Mouse (Mus musculus) liver, postnatal 0 days (tissue): ENCODE measurements at regions not wholly inside any gene's neighbourhood (a gene's known extent, or its start where the extent isn't known, plus 50 kb on each side); places are given as distances from the start of the nearest gene placed in this dataset.

Experiments used
- ATAC-seq: fragments of 200-750 bp; cut with Nextera tagmentation; 2 replicates; pipeline ENCODE4 v1.8.0; 2017; ENCODE audit warnings: mild to moderate bottlenecking, moderate library complexity
- DNase-seq: peaks from one replicate; pipeline ENCODE4 v3.0.0-alpha.2; 2016
- H3K27ac ChIP-seq: fragments of 300-500 bp; sonication (generic); 2 replicates; pipeline ENCODE4 v1.5.1; 2014; ENCODE audit warnings: antibody characterized with exemption, moderate library complexity, mild to moderate bottlenecking, low read depth
- H3K27me3 ChIP-seq: fragments of 300-500 bp; sonication (generic); 2 replicates; pipeline ENCODE4 v1.6.1; 2014; ENCODE audit warnings: low read length, control low read depth, mixed read lengths; ENCODE audit not compliant: insufficient read depth
- H3K36me3 ChIP-seq: fragments of 300-500 bp; sonication (generic); replicated peaks from 2 replicates; pipeline ENCODE4 v1.6.1; 2014; ENCODE audit warnings: mild to moderate bottlenecking, control low read depth, low read length, moderate library complexity, mixed read lengths; ENCODE audit not compliant: insufficient read depth
- H3K4me1 ChIP-seq: fragments of 300-500 bp; sonication (generic); 2 replicates; pipeline ENCODE4 v1.6.1; 2014; ENCODE audit warnings: antibody characterized with exemption, mild to moderate bottlenecking, control low read depth; ENCODE audit not compliant: insufficient read depth
- H3K4me2 ChIP-seq: fragments of 300-500 bp; sonication (generic); 2 replicates; pipeline ENCODE4 v1.6.1; 2014; ENCODE audit warnings: low read depth, mild to moderate bottlenecking, low read length, moderate library complexity, mixed read lengths
- H3K4me3 ChIP-seq: fragments of 300-500 bp; sonication (generic); 2 replicates; pipeline ENCODE4 v1.5.1; 2014; ENCODE audit warnings: low read depth, low read length
- H3K9ac ChIP-seq: fragments of 300-500 bp; sonication (generic); replicated peaks from 2 replicates; pipeline ENCODE4 v1.6.1; 2014; ENCODE audit warnings: mild to moderate bottlenecking, moderate library complexity
- H3K9me3 ChIP-seq: fragments of 300-500 bp; sonication (generic); 2 replicates; pipeline ENCODE4 v1.6.1; 2016; ENCODE audit warnings: mild to moderate bottlenecking, control low read depth, low read length, mixed read lengths
- CTCF ChIP-seq: sonication (generic); IDR thresholded peaks from 2 replicates; pipeline ENCODE4 v1.5.1; 2016; ENCODE audit warnings: antibody characterized with exemption, low read depth
- EP300 ChIP-seq: IDR thresholded peaks from 2 replicates; pipeline ENCODE4 v1.6.1; 2016; ENCODE audit warnings: antibody characterized with exemption, low read depth, mild to moderate bottlenecking
- WGBS: fragments of 180-500 bp; shearing (Covaris S2); extraction: QIAGEN DNeasy Blood & Tissue Kit; methylation state at CpG from one replicate; pipeline ENCODE4 v1.1.7; 2014; ENCODE audit not compliant: insufficient replicate concordance; 5-methylcytosine and 5-hydroxymethylcytosine counted together

- no peak for ATAC-seq
- Histone ChIP-seq H3K9ac (no peak overlapping the region), H3K4me3 (no peak overlapping the region), H3K36me3 (no peaks in the 10 kb centered on the region), H3K9me3 (no peaks in the 10 kb centered on the region), H3K27me3 (no peaks in the 10 kb centered on the region), H3K27ac (no peak overlapping the region), H3K4me2 (no peak overlapping the region), H3K4me1 (no peaks in the 10 kb centered on the region)
- TF ChIP-seq EP300: no peak
- TF ChIP-seq CTCF: no peak
- 72% methylated on average over 8 of the region's 8 CpGs for WGBS
- no peak for DNase-seq
These were observed 281.5 kb upstream of the Hs6st1 start for GRCm38 (mm10) chr1:35786668-35787213.

GRCm38 (mm10) chr1:35797064-35797463 is 271.1 kb upstream of the Hs6st1 start:
- Histone ChIP-seq H3K4me3 (no peak overlapping the region), H3K36me3 (no peaks in the 10 kb centered on the region), H3K27me3 (no peaks in the 10 kb centered on the region), H3K9ac (no peak overlapping the region), H3K4me1 (no peaks in the 10 kb centered on the region), H3K27ac (no peak overlapping the region), H3K4me2 (no peak overlapping the region), H3K9me3 (no peaks in the 10 kb centered on the region)
- no peak for DNase-seq
- ATAC-seq: no peak
- 54% methylated on average over 2 of the region's 2 CpGs for WGBS
- no peak for TF ChIP-seq CTCF
- TF ChIP-seq EP300: no peak

DNA sequence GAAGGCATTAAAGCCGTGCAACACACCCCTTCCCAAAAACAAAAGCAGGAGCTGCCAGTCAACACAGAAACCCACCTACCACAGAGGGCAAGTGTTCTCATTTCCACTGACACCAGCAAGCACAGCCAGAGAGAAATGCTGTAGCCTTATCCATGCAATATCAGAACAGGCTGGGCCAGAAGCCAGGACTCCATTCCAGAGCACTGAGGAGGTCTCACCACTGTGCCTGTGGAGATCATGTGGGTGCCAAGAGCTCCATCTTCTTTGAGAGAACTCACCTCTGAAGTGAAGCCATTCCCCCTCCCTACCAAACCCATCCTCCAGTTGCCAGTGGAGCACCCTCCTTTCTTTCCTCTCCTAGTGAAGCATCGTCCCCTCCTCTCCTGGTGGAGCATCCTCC is 270.7 kb upstream of the Hs6st1 start:
- Histone ChIP-seq H3K4me3 (no peak overlapping the region), H3K4me1 (no peaks in the 10 kb centered on the region), H3K27ac (no peak overlapping the region), H3K9me3 (no peaks in the 10 kb centered on the region), H3K27me3 (no peaks in the 10 kb centered on the region), H3K4me2 (no peak overlapping the region), H3K9ac (no peak overlapping the region), H3K36me3 (no peaks in the 10 kb centered on the region)
- no peak for DNase-seq
- TF ChIP-seq EP300 (no peak), CTCF (no peak)
- WGBS: 56% methylated on average over 2 of the region's 2 CpGs
- no peak for ATAC-seq

GRCm38 (mm10) chr1:35805546-35805945 is 262.7 kb upstream of the Hs6st1 start:
- no peak overlapping the region for H3K4me2 ChIP-seq
- no peaks in the 10 kb centered on the region for H3K4me1 ChIP-seq
- DNase-seq: no peak
- no peaks in the 10 kb centered on the region for H3K27me3 ChIP-seq
- no peaks in the 10 kb centered on the region for H3K9me3 ChIP-seq
- H3K27ac ChIP-seq: no peak overlapping the region
- no peak for TF ChIP-seq CTCF
- no peak for TF ChIP-seq EP300
- H3K9ac ChIP-seq: no peak overlapping the region
- H3K4me3 ChIP-seq: no peak overlapping the region
- H3K36me3 ChIP-seq: no peaks in the 10 kb centered on the region
- no peak for ATAC-seq
- WGBS: 76% methylated on average over 3 of the region's 3 CpGs

- no peak for ATAC-seq
- no peak overlapping the region for H3K27ac ChIP-seq
- no peaks in the 10 kb centered on the region for H3K4me1 ChIP-seq
- no peaks in the 10 kb centered on the region for H3K27me3 ChIP-seq
- DNase-seq: no peak
- H3K4me2 ChIP-seq: no peak overlapping the region
- H3K9me3 ChIP-seq: no peaks in the 10 kb centered on the region
- no peak for TF ChIP-seq EP300
- TF ChIP-seq CTCF: no peak
- WGBS: 71% methylated on average over 2 of the region's 2 CpGs
- no peaks in the 10 kb centered on the region for H3K36me3 ChIP-seq
- H3K4me3 ChIP-seq: no peak overlapping the region
- H3K9ac ChIP-seq: no peak overlapping the region
These were observed 261.9 kb upstream of the Hs6st1 start for GRCm38 (mm10) chr1:35806329-35806728.

DNA sequence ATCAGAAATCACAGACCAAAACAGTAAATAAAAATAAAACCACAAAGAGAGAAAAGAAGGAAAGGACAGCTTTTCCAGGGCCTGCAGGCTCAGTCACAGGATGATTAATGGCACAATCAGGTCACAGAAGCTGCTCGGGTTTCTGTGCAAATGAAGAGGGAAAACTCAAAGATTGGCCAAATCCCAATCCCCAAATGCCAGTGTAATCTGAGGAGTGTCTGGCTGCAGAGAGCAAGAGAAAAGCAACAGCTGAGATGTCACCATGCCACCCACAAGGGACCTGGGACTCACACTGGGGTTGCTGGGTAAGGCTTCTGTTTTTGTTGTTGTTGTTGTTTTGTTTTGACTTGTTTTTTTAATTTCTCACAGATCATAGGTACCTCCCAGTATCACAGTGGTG is 261.5 kb upstream of the Hs6st1 start:
- no peaks in the 10 kb centered on the region for H3K4me1 ChIP-seq
- H3K9me3 ChIP-seq: no peaks in the 10 kb centered on the region
- TF ChIP-seq CTCF (no peak), EP300 (no peak)
- H3K9ac ChIP-seq: no peak overlapping the region
- DNase-seq: no peak
- H3K27ac ChIP-seq: no peak overlapping the region
- H3K4me3 ChIP-seq: no peak overlapping the region
- H3K4me2 ChIP-seq: no peak overlapping the region
- no peaks in the 10 kb centered on the region for H3K36me3 ChIP-seq
- no peak for ATAC-seq
- WGBS: 26% methylated on average over 1 of the region's 1 CpGs
- H3K27me3 ChIP-seq: no peaks in the 10 kb centered on the region

GRCm38 (mm10) chr1:35808894-35809293 is 259.3 kb upstream of the Hs6st1 start:
- WGBS: 87% methylated on average over 4 of the region's 4 CpGs
- H3K9me3 ChIP-seq: no peaks in the 10 kb centered on the region
- no peak for TF ChIP-seq EP300
- no peak for TF ChIP-seq CTCF

More at GRCm38 (mm10) chr1:35808894-35809293, 259.3 kb upstream of the Hs6st1 start:
- Histone ChIP-seq H3K27ac (no peak overlapping the region), H3K4me2 (no peak overlapping the region), H3K27me3 (no peaks in the 10 kb centered on the region), H3K9ac (no peak overlapping the region), H3K4me3 (no peak overlapping the region), H3K4me1 (no peaks in the 10 kb centered on the region), H3K36me3 (no peaks in the 10 kb centered on the region)
- ATAC-seq (no peak), DNase-seq (no peak)
